Mouse (Mus musculus) lung, postnatal 14 days (tissue): Measurements from ENCODE around the gene Masp1.

Source experiments
- DNase-seq: peaks from one replicate; pipeline ENCODE4 v3.0.0; 2021

Masp1 gene

DNA sequence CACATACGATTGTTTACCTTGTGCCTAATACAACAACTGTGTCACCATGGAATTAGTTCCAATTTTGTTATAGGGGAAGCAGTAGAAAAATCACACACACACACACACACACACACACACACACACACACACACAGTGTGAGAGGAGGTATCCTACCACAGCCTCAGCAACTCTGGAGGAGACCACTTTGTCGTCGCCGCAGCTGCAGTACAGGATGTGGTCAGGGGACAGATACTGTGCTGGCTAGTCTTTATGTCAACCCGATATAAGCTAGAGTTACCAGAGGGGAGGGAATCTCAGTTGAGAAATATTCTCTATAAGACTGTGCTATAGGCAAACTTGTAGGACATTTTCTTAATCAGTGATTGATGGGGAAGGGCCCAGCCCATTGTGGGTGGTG is 63.3 kb downstream of the Masp1 start:
- no peak for DNase-seq

GRCm38 (mm10) chr16:23456534-23456933 is 64.1 kb downstream of the Masp1 start:
- peak; percentile 60 for DNase-seq

- DNase-seq = no peak
These were observed 66.2 kb downstream of the Masp1 start for GRCm38 (mm10) chr16:23454376-23454775.

GRCm38 (mm10) chr16:23452476-23452875 is 68.1 kb downstream of the Masp1 start:
- DNase-seq = peak; percentile 64

DNA sequence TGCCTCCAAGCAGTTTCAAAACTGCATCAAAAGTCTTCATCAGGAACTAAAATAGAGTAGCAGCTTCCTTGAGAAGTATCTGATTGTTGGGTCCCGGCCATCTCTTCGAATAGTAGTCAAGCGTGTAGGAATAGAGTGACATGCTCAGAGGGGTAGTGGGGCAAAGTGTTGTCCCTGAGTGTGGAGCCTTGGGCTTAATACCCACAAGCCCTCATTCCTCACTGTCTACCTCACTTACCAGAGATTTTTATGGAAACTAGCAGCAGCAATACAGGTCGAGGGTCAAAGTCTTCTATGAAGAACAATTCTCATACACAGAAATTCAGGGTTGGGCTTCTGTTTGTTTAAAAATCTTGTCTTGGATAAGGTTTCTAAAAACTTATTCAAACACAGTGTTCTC is 69.8 kb downstream of the Masp1 start:
- DNase-seq = no peak

DNA sequence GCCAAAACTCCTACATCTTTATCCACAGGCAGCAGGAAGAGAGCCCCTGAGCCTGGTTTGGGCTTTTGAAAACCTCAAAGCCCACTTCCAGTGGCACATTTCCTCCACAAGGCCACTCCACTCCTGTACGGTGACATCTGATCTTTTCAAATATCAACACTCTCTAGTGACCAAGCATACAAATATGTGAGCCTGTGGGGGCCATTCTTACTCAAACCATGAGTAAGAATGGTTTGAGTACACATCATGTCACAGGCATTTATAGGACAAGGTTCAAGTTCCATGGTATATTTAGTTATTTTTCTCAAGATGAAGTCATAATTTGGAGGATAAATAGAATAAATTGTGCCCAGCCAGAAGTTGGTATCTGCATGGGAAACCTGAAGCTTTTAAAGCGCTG is 70.7 kb downstream of the Masp1 start:
- no peak for DNase-seq

GRCm38 (mm10) chr16:23444231-23444630 is 76.4 kb downstream of the Masp1 start:
- DNase-seq = peak; percentile 56

GRCm38 (mm10) chr16:23437404-23438166 is 83.0 kb downstream of the Masp1 start:
- no peak for DNase-seq

DNA sequence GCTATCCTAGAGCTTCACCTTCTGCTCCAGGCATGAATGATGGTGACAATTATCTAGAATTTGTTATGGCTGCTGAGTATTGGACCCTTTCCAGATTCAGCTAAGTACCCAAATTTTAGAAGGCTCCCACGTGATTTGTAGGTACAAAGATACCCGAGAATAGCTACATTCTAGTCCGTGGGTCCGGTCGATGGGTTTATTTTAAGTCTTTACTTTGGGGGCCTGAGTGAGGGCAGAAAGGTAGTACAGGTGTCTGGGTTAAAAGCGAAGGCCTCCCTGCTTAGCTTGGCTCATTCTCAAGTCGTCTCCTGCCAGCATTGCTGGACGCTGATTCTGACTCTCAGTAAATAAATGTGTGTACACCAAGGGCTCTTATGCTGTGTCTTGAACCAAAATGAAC is 90.6 kb downstream of the Masp1 start:
- no peak for DNase-seq

DNA sequence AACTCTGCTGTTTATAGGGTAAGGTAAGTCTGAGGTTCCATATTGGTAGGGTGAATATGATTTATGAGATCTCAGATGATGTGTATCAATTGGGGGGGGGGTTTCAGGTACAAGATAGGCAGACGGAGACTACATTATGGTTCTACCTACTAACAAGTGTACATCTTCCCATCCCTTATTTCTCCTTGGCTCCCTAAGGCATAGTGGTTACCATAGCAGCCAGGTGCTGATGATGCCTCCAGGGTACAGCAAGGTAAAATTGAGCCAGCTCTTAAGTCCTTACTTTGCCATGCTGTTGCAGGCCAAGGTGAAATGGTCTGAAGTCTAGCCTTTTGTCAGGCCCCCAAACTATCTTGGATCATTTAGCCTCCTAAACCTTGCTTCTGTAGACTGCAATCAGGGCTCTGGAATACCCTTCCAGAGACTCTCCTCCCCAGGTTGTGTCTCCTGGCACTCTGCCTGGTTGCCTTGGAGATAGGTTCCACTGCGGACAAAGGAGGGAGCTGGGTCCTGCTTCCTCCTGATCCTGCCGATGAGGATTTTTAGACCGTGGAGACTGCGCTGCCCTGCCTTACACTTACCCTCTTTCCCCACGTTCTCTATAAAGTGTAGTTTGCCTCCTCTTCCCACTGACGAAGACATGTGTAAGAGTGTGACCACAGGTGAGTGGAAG is 91.8 kb downstream of the Masp1 start, which contains the start of gene Rtp1:
Gene Rtp1, plus strand, starts transcription at position 487 of the 673 bp plus-strand sequence.
- no peak for DNase-seq

DNA sequence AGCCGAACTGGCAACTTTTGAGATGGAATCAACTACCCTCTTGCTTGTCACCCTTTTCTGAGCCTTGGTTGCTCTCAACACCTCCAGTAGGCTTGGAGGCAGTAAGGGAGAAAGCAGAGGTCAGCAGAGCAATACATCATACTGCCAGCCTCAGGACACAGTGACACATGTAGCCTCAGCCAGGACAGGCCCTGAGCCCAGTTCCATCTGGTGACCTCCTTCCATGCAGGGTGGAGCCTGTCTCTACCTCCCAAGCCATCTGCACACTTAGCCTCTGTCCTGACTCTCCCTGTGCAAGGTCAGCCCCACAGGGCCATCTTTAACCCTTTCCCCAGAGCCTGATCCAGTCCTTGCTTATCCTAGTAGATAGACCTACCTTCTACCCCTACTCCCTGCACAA is 92.9 kb downstream of the Masp1 start:
- DNase-seq = no peak

DNA sequence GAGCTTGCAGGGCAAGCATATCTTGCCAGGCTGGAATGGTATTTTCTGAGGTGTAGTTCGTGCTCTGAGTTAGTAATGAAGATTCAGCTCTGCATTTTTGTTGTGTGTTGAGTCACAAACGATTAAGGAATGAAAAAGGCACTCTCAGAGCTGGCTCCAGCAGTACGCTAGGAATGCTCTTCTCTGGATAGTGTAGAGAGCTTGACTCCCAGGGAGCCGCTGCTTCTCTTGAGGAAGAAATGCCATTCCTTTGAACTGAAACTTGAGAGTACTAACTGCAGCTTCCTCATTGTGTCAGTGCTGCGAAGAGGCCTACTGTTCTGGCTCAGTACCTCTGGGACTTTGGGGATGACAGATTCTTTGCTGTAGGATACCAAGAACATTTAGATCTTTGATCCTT is 96.8 kb downstream of the Masp1 start:
- DNase-seq = no peak

- no peak for DNase-seq
These were observed 101.0 kb downstream of the Masp1 start for GRCm38 (mm10) chr16:23419565-23420085.

GRCm38 (mm10) chr16:23417456-23418240 is 103.0 kb downstream of the Masp1 start:
- DNase-seq = no peak

DNA sequence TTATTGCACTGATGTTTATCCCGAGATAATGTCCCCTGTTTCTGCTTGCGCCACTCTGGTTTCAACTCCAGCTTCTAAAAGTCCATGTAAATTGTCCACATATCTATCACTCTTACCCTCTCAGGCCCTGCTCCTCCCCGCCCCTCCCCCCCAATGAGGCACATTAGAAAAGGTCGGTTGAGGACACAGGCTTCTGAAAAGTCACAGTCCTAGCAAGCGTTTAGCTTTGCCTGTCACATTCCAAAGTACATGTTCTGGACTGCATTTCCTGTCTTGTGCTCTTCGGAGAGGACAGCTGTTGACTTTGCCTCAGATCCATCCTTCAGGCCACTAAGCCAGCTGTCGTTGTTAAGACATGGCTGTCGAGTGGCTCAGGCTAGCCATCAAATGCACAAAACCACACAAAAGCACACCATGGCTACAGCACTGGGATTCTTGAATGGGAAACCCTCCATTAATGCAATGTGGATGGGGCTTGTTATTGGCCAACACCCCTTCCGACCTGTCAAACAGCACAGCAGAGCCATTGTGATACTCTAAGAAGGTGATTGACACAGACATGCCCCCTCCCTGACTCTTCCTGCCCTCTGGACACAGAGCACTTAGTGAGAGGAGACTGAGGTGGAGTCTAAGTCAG is 103.8 kb downstream of the Masp1 start:
- peak; percentile 35 for DNase-seq

DNA sequence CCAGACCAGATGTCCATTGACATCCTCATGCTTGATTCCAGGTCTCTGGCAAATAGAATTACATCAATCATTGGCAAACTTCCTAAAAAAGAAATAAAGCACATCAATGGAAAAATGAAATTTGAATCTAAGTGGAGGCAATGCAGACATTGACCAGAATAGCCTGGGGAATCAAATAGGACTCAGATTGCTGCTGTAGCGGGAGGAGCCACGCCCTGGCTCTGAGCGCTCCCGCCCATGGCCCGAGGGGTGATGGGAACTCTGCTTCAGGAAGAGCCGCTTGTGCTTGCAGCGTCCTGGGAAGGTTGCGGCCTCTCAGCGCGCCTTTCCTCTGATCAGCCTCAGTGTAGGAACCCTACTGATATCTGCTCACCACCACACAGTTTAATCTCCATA is 104.4 kb downstream of the Masp1 start:
- DNase-seq = peak; percentile 51

DNA sequence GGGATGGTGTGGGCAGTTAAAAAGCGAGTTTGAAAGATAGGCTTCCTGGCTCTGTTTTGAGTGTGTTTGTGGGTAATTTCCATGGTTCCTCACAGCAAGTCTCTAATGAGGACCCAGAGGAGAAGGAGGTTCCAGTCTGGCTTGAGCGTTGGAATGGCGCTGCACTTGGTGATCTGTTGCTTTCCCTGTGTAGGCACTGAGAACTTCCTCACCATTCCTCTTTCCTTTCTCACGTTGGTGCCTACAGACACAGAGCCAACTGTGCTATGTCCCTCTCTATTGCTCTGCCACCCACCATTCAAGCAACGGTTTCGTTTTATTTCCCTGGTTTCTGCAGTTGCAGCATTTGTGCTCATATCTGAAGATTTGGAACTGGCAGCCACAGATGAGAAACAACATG is 107.7 kb downstream of the Masp1 start:
- no peak for DNase-seq

- DNase-seq = peak; percentile 85
These were observed 117.4 kb downstream of the Masp1 start for GRCm38 (mm10) chr16:23403008-23403755.

- no peak for DNase-seq
These were observed 118.7 kb downstream of the Masp1 start for GRCm38 (mm10) chr16:23401959-23402358.

DNA sequence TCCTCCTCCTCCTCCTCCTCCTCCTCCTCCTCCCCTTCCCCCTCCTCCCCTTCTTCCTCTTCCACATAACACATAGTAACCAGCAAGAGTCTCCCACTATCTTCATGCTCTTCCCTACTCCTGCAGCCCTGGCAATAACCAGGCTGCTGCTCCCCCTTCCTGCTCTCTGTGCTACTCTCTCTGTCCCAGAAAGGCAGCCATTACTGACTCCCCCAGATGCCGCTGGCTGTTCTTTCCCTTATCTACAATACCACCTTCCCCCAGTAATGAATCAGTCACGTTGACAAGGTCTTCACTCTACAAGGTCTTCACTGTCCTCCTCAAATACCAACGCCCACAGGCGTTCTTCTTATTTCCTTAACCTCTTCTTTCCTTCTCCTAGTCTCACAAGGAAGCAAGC is 119.2 kb downstream of the Masp1 start:
- DNase-seq = no peak
